Mouse (Mus musculus): ENCODE measurements around the gene Hnrnpc.

Hnrnpc gene

GRCm38 (mm10) chr14:52103856-52104676 lies at the start of gene Hnrnpc:
Gene Hnrnpc (minus strand): TSS chr14:52104028.
- DNase-seq, result peak; percentile 100

- DNase-seq, result no peak
Measured at GRCm38 (mm10) chr14:52152613-52153012, 48.8 kb upstream of the Hnrnpc start.

DNA sequence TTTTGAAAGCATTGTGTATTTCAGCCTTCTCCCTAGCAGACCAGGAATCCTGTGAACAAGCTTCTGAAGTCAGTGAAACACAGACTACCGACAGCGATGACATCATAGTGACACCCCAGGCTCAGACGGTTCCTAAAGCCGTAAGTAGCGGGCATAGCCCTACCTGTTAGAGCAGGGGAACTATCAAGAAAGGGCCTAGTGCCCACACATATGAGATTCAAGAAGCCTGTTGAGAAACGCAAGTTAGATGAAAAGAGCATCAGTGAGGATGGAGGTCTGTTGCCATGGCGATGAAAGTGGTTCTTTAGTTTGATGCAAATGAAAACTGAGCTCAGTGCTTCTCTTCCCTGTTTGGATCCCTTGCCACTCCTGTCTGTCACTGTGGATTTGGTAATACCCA lies 48.4 kb upstream of the Hnrnpc start:
- DNase-seq, result no peak

DNA sequence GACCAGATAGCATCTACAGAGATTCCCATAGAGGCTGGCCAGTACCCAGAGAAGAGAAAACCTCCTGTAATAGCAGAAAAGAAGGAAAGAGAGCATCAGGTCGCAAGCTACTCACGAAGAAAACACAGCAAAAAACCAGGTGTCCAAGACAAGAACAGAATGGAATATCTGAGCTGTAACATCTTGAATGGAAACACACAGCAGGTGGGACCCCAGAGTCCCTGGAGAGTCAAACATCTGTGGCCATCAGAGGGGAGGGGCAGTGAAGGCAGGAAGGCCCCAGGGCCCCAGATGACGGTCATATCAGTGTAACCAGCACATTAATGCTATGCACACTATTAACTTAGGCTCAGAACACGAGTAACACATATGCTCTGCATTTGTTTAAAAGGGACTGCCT lies 46.1 kb upstream of the Hnrnpc start:
- DNase-seq, result no peak

DNA sequence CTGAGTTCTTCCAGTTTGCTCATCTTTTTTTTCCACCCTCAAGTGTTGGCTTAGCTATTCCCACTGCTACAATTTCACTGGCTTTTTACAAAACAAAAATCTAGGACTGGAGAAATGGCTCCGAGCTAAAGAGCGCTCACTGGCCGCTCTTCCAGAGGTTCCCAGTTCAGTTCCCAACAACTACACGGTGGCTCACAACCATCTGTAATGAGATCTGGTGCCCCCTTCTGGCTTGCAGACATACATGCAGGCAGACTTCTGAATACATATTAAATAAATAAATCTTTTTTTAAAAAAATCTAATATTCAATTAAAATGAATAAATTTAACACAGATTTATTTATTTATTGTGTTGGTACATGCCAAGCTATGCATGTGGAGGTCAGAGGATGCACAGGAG lies 42.7 kb upstream of the Hnrnpc start:
- peak; percentile 68 for DNase-seq

- peak; percentile 21 for DNase-seq
Measured at GRCm38 (mm10) chr14:52144165-52144564, 40.3 kb upstream of the Hnrnpc start.

GRCm38 (mm10) chr14:52141445-52142127 lies 37.8 kb upstream of the Hnrnpc start:
- DNase-seq, result peak; percentile 11

DNA sequence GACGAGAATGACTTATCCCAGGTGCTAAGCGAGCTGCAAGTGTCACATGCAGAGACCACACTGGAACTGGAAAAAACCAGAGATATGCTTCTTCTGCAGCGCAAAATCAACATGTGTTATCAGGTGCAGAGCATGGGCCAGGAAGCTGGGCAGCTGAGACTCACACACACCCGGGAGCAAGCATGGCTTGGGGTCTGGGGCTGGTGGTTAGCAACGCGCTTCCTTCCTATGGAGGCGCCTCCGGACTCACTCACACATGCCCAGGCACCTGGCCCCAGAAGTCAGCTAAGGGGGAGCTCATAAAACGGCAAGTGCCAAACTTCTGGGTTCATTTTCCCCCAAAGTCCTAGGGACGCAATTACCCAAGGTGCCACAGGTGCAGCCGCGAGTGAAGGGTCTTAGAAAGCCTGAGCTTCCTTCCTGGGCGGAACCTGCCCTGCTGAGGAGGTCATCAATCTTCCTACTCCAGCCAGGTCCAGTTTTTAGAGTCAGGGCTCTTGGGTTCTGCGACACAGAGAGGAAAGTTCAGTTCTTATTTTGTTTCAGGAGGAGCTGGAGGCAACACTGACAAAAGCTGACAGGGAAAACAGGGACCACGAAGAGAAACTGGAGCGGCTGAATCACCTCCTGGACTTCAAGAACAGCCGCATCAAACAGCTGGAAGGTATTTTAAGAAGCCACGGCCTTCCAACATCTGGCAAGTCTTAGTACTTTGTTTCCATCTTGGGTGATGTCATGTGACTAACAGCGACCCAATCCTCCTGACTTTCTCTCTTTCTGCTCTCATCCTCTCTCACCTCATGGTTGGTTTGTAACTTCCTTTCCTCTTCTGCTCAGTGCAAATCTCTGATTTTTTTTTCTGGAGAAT lies 37.0 kb upstream of the Hnrnpc start:
- DNase-seq, result peak; percentile 56

GRCm38 (mm10) chr14:52133584-52133983 lies 29.8 kb upstream of the Hnrnpc start:
- DNase-seq, result no peak

GRCm38 (mm10) chr14:52124636-52125035 lies 20.8 kb upstream of the Hnrnpc start:
- no peak for DNase-seq

GRCm38 (mm10) chr14:52123918-52124317 lies 20.1 kb upstream of the Hnrnpc start:
- peak; percentile 87 for DNase-seq

DNA sequence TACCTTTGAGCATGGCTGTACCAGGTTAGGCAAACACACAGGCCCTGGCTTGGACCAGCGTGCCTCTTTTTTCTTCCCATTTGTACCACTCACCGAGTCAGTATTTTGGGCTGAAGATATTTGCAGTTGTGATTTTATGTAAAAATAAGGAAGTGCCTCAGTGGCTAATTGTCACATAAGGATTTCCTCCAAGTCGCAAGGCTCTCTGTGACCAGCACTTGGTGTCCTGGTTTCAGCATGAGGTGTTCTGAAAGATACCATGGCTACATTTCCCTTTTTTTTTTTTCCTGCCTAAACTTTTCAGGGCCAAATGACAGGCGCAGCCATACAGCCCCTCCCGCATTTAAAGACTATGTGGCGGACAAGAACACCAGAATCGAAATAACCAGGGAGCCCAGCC lies 16.3 kb upstream of the Hnrnpc start:
- no peak for DNase-seq

GRCm38 (mm10) chr14:52118823-52119608 lies 15.2 kb upstream of the Hnrnpc start:
- peak; percentile 70 for DNase-seq

GRCm38 (mm10) chr14:52118456-52118822 lies 14.6 kb upstream of the Hnrnpc start:
- no peak for DNase-seq

GRCm38 (mm10) chr14:52117241-52117640 lies 13.4 kb upstream of the Hnrnpc start:
- DNase-seq, result no peak

GRCm38 (mm10) chr14:52114101-52114500 lies 10.3 kb upstream of the Hnrnpc start:
- DNase-seq, result no peak

DNA sequence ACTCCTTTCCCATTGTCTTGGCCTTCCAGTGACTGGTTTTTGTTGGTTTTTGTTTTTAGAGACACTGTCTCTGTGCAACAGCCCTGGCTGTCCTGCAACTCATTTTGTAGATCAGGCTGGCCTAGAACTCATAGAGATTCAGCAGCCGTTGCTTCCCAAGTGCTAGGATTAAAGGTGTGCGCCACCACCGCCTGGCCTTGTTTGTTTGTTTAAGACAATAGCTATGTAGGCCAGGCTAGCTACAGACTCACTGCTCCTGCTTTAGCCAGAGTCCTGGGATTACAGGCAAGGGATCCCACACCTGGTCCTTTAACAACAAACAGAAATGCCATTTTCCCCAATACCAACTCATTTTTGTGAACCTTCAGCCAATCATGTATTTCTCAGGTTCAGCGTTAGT lies 6.5 kb upstream of the Hnrnpc start, which contains the start of gene Rpgrip1:
TSS of gene Rpgrip1 (plus strand) at position 359 of the 400 bp plus-strand sequence.
- DNase-seq, result no peak

- no peak for DNase-seq
Measured at GRCm38 (mm10) chr14:52108025-52108424, 4.2 kb upstream of the Hnrnpc start.

DNA sequence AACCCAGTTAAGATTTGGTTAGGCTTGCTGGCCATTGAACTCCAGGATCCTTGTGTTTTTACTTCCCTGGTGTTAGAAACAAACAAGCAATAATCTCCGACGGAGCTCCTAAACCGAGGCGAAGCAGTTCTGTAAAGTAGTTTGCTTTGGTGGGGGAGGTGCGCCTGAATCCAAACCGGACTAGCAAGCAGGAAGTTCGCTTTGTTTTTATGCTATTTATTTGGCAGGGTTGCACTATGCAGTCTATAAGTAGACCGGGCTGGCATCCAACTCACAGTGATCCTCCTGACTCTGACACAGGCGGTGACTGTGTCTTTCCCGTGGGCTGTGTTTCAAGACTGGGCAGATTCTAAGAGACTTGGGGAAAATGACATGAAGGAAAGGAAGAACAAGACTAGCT lies 2.9 kb upstream of the Hnrnpc start:
- DNase-seq, result peak; percentile 50

- no peak for DNase-seq
Measured at GRCm38 (mm10) chr14:52105308-52105707, 1.5 kb upstream of the Hnrnpc start.

GRCm38 (mm10) chr14:52104677-52105285 lies 953 bp upstream of the Hnrnpc start:
- DNase-seq, result no peak

- DNase-seq, result no peak
Measured at GRCm38 (mm10) chr14:52103474-52103855, 363 bp downstream of the Hnrnpc start.

Measured in thymus, postnatal 4 days (tissue).